Mouse (Mus musculus): ENCODE data around the gene Ifi203. TPM values are rescaled to one million over a fixed set of nuclear protein-coding genes. Genes with fewer than 3 reads are reported as not detected.
A peak's percentile ranks its signal among the peaks of the same experiment; 100 is the strongest.
"Not testable (repeated sequence)": the region's sequence is repeated elsewhere in the genome, so short reads cannot be mapped to it uniquely, and the experiment has no call there.

The Ifi203 gene
- 1 to 10 TPM; 1.8 to 5.9 (median 3.3) TPM for total RNA-seq (2022)

DNA sequence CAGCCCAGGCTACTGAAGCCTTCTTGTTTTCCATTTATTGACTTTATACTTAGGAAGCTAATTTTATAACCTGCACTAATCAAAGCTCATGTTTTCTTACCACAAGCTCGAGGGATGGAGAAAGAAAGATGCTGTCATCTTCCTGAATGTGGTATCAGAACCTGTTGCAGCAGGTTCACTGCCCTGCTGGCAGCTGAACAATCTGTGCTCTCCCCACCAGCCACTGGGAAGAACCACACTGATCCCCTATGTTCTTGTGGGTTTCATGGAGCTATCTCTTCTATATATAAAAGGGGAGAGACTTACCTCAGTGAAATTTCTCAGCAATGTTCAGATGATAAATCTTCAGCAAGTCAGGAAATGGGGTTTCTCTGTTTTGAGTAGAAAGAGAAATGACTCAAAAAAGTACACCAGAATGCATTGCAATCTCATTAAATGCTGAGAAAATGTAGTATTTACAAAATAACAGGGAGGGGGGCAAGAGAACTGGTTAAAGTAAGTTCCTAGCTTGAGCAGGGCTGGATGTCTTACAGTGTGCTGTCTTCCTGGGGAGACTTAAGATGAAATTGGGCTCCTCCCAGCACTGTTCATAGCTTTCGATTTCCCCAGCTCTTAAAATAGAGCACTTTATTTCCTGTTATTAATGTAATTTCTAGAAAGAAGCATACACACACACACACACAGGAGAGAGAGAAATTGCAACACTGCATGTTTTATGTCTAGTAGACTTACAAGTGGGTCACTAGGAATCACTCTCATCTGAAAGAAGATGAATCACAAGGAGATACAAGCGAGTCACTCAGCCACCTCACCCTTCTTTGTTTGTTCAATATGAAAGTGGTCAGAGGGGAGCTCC, at the start of gene Ifi203, which contains the start of gene Mndal:
Ifi203 (minus strand) TSS at position 749 of the 856 bp plus-strand sequence.
Mndal (minus strand) TSS at position 568 of the 856 bp plus-strand sequence.
- DNase-seq (ENCODE audit: low spot score in 2 of 2): not testable (repeated sequence)

DNA sequence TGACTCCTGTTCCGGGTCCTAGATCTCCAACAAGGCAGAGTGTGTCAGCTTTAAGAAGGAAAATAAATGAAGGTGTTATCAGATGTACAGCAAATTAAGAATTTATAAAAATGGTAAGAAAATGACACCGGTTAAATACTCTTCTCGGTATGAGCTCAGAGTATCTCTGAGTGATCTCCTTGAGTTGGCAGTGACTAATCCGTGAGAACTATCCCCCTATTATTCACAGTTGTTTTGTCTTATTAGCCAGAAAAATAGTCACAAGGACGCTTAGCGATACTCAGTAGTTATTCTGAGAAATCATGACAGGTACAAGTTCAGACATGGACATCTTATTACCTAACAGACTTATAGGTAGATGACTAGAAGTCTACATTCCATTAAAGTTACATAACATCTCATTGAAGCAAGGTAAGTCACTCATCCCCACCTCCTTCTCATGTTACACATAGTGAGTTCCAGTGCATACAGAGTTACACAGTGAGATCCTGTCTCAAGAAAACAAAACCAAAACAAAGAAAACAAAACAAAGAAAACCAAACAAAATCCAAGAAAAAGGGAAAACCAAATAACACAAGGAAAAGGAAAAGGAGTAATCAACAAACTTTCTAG, 40.3 kb upstream of the Ifi203 start, which contains the start of gene Ifi202b:
Ifi202b (minus strand) TSS at position 51 of the 612 bp plus-strand sequence.
- not testable (repeated sequence) for DNase-seq (ENCODE audit: low spot score in 2 of 2)

DNA sequence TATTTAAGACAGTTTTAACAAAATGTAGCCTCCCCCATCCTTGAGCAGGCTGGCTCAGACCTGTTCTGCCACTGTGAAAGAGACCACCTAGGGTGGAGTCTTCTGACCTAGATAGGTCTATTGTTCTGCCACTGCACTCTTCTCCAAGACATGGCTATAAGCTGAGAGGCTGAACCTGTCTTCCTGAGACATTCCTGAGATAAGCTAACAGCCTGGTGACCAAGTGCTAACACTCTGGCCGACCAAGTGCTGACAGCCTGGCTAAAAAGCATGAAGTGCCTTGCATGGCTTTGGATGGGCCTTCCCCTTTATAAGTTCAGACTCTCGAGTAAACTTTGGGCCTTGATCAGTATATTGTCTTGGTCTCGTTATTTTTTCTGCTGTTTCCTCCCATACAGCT, 38.6 kb upstream of the Ifi203 start:
- DNase-seq (ENCODE audit: low spot score in 2 of 2): not testable (repeated sequence)

DNA sequence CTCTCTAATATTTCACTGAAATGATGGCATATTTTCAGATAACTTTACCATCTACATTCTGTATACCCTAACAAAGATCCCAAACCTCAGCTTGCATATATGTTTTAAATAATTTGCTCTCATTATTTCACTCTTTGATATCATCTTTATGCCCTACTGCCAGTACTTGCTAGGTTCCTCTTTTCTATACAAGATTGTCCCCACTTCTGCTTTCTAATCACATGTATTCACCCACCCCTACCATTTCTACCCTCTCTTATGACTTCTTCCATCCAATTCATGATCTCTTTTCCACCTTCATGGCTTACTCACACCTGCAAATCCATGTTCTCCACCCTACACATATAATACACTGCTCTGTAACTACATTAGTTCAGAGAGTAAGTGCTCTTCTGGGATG, 35.1 kb upstream of the Ifi203 start:
- no peak for DNase-seq (ENCODE audit: low spot score in 2 of 2)

DNA sequence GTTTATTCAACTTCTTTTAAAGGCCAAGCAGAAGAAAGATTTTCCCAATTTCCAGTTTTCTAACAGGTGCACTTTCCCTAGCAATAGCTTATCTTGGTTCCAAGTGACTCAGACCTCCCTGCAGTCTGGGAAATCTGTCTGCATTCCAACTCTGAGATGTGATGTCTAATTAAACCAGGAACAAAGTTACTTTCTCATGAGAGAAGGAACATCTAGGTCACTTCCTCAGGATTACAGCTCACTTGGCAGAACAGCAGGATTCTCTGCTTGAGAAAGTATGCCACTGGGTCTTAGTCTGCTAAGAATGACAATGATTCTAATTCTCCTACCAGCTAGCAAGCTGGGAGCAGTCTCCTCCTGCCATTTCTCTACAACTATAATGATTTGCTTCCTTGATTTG, 30.6 kb upstream of the Ifi203 start:
- peak; percentile 4 to 13 for DNase-seq (ENCODE audit: low spot score in 2 of 2)

DNA sequence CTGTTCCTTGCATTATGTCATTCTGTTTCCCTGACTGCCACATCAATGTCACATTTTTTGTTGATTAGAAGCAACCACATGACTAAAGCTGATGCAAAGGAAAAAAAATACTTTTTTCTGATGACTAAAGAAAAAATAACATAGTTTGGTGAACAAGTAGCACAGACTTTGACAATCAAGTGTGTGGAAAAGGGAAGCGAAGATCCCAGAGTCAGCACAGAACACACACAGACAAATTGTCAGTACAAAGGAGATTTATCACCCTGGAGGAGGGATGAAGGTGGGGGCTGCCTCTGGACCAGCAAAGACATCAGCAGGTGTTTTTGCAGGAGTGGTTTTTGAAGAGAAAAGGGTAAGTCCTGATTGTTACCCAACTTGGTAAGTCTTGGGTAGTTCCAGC, 19.0 kb upstream of the Ifi203 start:
- not testable (repeated sequence) for DNase-seq (ENCODE audit: low spot score in 2 of 2)

DNA sequence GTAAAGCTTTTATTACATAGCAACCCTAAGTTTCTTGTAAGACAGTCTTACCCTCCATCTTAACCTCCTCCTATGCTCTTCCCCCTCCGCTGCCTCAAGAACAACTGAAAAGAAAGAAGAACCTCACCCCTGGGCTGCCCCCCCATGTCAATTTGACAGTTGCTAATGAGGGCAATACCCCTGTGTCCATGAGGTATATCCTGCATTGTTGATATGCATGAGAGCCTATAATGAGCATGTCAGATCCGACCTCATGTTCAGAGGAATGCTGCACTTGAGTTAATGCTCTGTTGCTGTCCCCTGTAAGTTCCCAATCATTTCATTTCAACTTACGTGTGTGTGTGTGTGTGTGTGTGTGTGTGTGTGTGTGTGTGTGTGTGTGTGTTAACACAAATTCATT, 17.5 kb upstream of the Ifi203 start:
- DNase-seq (ENCODE audit: low spot score in 2 of 2): not testable (repeated sequence)

DNA sequence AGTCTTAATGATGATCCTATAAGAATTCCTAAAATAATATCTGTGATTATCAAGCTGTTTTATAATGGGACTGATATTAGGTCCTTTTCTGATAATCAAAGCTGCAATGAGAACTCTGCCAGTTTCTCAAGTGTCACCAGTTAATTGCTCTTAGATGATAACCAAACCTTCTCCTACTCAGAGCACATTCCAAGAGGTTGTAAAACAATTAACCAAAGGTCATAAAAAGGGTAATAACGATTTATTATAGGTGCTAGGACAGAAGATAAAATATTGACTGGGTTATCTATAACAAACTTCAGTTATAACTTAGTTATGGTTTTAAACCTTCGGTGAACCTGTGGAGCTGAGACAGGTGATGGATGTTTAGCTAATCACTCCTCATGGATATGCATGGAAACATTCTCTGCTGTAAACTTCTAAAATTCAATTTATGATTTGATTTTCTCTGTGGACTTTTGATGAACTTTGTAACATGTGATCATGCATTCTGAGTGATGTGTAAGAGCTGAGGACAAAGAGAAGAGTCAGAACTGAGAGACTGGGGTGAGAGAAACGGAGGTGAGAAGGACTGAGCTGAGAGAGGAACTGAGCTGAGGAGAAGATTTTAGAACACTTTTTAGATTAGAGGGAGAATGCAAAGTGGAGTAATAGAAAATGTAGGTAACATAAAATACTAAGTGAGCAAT, 13.5 kb upstream of the Ifi203 start:
- not testable (repeated sequence) for DNase-seq (ENCODE audit: low spot score in 2 of 2)

DNA sequence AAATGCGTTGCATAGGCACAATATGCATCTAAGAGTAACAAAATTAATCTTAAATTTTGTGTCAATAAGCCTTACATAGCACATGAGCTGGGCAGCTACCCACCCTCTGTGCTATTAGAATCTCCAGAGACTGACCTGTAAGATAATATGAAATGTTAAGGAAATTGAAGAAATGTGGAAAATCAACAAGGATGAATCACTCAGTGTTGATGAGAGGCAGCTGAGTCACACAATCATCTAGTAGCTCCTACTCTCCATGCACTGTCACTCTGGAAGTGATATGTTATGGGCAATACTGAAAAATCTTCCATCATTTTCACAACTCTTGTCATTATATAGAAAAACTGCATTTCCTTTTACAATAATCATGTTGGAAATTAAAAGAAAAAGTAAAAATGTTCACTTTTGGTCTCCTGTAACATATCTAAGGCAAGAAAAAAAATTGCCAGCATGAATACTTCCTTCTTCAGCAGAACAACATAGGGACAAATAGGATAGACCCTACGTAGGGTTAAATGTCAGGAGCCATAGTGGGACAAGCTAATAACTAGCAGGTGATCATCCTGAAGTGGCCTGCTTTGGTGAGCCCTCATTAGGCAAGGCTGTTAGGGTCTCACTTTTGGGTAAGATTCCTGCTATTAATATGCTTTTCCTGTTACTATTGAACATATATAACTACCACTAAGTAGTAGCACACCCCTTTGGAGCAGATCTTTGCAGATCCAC, 12.8 kb upstream of the Ifi203 start:
- DNase-seq (ENCODE audit: low spot score in 2 of 2): no peak

DNA sequence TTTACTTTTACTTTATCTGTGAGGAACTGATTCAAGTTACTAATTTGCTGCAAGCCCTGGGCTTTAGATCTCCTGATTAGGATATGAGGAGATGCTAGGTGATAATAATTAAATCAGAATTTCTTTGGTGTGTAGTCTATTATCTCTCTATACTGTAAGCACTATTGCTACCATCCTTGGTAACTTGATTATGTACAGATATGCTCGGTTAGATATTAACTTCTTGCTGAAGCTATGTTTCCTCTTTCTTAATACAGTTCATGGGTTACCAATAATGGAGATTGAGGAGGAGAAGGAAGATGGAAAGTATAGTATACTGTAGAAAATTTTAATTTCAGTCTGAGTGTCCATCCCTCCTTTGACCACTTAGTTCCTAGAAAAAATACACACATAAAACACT, 11.1 kb upstream of the Ifi203 start:
- DNase-seq (ENCODE audit: low spot score in 2 of 2): no peak

DNA sequence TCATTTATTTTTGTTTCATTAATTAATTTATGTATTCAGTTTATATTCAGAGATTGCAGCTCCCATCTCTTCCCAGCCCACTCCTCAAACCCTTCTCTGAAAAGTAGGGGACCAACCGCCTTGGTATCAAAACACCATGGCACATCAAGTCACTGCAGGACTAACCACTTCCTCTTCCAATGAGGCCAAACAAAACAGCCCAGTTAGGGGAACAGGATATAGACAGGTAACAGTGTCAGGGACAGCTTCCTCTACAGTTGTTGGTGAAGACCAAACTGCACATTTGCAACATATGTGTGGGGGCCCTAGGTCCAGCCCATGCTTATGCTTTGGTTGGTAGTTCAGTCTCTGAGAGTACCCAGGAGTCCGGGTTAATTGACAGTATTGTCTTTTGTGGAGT, 6.6 kb upstream of the Ifi203 start:
- DNase-seq (ENCODE audit: low spot score in 2 of 2): not testable (repeated sequence)

DNA sequence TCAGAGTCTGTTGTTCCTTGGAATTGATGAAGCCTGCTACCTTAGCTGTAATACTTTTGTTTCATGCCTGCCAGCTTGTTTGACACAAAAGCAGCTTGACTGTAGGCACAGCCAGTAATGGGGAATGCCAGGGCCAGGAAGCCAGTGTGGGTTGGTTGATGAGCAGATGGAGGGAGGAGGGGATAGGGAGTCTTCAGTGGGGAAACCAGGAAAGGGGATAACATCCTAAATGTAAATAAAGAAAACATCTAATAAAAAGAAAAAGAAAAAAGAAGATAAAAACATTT, 251 bp upstream of the Ifi203 start:
- DNase-seq (ENCODE audit: low spot score in 2 of 2): peak; percentile 44 to 66

DNA sequence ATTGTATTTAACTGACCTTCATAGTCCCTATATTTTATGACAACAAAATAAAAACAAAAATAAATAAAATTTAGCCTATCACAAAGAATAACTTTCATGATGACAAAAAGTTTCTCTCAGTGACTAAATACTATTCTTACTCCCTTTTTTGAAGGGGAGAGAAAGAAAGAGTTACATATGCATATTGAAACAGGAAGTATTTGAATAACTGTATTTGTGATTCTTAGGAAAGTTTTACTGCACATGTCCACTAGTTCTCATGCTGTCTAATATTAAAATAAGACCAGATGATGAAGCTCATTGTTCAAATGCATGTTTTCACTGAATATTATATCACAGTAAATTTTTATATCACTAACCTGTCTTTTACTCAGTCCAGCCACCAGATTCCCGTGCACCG, 950 bp downstream of the Ifi203 start:
- DNase-seq (ENCODE audit: low spot score in 2 of 2): not testable (repeated sequence)

DNA sequence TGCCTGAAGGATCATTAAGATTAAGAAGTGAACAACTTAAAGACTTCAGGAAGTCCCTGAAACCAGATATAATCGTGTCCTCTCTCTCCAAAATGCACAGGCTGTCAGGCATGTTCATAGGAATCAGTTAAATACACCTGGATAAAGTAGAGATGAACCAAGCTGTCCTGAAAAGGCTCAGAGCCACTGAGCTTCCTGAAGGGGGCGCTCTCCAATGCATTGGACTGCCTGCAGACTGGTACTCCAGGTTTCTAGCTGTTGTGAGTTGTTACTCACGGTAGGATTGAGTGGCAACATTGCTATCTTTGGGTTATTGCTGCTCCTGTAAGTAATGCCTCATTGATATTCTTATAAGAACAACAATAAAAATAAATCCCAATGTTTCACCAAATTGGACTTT, 23.2 kb downstream of the Ifi203 start:
- DNase-seq (ENCODE audit: low spot score in 2 of 2): not testable (repeated sequence)

DNA sequence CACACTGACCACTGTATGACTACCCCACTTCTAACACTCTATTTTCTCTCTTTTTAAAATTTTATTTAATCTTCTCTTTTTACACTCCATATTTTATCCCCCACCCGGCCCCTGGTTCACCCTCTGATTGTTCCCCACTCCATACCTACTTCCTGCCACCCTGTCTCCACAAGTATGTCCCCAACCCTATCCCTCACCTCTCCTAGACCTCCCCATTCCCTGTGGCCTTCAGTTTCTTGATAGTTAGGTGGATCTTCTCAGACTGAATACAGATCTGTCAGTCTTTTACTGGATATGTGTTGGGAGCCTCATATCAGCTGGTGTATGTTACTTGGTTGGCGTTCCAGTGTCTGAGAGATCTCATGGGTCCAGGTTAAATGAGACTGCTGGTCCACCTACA, 27.9 kb downstream of the Ifi203 start:
- no peak for DNase-seq (ENCODE audit: low spot score in 2 of 2)

DNA sequence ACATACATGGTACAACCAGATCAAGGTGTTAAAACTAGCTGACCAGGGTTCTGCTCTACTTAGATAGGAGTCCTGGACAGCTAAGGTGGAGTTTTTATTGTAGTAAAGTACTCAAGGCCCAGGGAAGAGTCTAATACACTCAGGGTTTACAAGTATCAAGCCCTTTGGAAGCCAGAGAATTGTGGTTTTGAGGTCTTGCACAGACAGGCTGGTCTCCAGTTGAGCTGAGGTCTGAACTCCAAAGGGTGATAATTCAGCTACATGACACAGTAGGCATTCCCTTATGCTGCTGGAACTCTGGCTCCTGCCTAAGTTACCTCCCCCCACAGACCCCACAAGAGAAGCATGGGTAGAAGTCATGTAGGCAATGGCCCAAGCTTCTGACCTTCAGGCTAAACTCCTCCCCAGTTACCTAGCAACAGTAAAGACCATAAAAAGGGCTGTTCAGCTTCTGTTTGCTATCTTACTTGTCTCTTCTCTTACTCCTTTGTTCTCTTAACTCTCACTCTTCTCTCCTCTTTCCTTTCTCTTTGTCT, 29.1 kb downstream of the Ifi203 start:
- DNase-seq (ENCODE audit: low spot score in 2 of 2): not testable (repeated sequence)

DNA sequence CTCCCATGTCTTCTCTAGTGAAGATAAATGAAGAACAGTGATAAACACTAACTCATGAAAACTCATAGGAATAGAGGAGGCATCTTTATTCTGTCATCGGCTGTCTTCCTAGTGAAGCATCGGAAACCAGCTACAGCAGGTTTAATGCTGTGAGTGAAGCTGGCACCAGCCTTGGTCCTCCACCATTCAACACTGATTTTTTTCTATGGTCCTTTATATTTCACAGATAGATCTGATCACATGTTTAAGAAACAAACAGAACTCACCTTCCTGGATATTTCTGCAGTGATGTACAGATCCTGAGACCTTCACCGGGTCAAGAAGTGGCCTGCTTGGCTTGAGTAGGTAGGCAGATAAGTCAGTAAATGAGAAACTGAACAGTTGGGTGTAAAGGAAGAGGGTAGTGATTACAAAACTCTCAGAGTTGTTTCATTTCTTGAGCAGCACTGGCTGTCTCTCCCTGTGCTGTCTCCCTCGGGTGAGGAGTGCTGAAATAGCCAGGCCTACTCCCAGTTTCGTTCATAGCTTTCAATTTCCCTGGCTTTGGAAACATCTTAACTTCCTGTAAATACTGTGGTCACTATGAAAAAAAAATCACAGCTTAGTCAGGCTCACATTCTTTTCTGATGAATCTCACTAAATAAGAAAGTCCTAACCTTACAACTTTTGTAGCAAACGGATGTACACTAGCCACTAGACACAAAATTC, 29.8 kb downstream of the Ifi203 start, which contains the start of gene Ifi211:
Ifi211 (minus strand) TSS at position 499 of the 708 bp plus-strand sequence.
- DNase-seq (ENCODE audit: low spot score in 2 of 2): not testable (repeated sequence)

DNA sequence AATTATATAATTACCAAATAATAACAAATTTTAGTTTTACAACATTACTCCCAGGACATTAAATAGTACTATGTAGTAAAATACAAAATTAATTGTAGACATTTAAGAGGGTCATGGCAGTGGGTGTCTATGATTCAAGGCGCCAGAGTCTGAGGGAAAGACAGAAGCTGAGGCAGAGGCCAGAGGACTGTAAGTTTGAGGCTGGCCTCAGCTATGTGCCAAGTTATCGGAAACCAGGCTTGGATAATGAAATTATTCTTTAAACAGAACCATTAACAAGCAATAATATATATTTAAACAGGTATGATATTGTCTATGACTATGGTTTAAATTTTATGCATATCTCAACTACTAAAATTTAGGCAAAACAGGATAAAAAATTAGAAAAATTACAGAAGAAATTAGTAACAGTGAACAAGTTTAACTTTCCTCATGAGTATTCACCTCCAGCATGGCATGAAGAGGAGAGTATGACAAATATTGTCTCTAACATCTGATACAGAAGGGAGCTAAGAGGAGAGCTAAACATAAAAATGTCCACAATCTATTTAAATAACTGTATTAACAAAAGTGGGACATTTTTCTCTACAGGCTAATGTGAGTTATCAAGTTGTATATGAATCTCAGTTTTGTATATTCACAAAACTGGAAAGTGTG, 30.5 kb downstream of the Ifi203 start:
- no peak for DNase-seq (ENCODE audit: low spot score in 2 of 2)

DNA sequence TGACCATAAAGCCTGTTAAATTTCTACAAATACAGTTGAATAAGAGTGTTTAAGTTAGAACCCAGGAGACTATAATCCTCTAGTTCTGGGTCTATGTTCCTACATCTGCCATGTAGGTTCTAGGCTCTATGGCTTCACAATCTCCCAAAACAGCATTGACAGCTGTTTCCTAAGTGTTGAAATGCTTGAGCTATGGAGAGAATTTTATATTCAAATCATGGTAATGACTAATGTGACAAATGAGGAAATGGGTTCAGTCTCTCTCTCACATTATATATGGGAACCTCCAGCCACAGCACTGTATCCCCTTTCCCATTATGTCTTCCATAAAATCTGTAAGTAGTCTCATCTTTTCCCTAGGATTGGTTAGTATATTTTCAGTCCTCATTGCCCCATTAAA, 34.1 kb downstream of the Ifi203 start:
- not testable (repeated sequence) for DNase-seq (ENCODE audit: low spot score in 2 of 2)

DNA sequence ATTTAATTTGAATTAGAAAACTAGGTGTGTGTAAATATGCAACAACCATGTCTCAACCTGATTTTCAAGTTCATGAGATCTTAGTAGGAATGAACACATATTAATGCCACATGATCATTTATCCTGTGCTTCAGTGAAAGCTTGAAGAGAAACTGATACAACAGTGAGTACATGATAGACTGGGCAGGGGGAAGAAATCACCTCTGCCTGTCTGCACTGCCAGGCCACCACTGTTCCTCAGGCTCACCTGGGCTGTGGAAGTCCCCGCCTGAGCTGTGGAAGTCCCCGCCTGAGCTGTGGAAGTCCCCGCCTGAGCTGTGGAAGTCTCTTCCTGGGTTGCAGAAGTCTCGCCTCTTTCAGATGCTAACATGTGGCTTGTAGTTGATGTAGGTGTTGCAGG, 36.6 kb downstream of the Ifi203 start:
- DNase-seq (ENCODE audit: low spot score in 2 of 2): not testable (repeated sequence)
